Mouse (Mus musculus) heart, embryonic 12.5 days (tissue): ENCODE results near the gene Phf13. TPM values are rescaled to one million over a fixed set of nuclear protein-coding genes. Genes with fewer than 3 reads are reported as not detected.

Experiments
- ATAC-seq: fragments of 200-750 bp; cut with Nextera tagmentation; 2 replicates; pipeline ENCODE4 v1.8.0; 2017; ENCODE audit warnings: moderate TSS enrichment, moderate library complexity; ENCODE audit not compliant: insufficient number of reproducible peaks, low FRiP score
- H3K27ac ChIP-seq: fragments of 300-500 bp; sonication (generic); 2 replicates; pipeline ENCODE4 v1.5.1; 2016; ENCODE audit warnings: mild to moderate bottlenecking, moderate library complexity; ENCODE audit not compliant: poor library complexity, severe bottlenecking
- H3K27me3 ChIP-seq: fragments of 300-500 bp; sonication (generic); replicated peaks from 2 replicates; pipeline ENCODE4 v1.6.1; 2016; ENCODE audit warnings: mild to moderate bottlenecking, moderate library complexity
- H3K36me3 ChIP-seq: fragments of 300-500 bp; sonication (generic); 2 replicates; pipeline ENCODE4 v1.6.1; 2016; ENCODE audit warnings: mild to moderate bottlenecking, moderate library complexity
- H3K4me1 ChIP-seq: fragments of 300-500 bp; sonication (generic); replicated peaks from 2 replicates; pipeline ENCODE4 v1.6.1; 2016; ENCODE audit warnings: mild to moderate bottlenecking
- H3K4me2 ChIP-seq: fragments of 300-500 bp; sonication (generic); 2 replicates; pipeline ENCODE4 v1.6.1; 2016; ENCODE audit warnings: mild to moderate bottlenecking, moderate library complexity
- H3K4me3 ChIP-seq: fragments of 300-500 bp; sonication (generic); 2 replicates; pipeline ENCODE4 v1.5.1; 2016; ENCODE audit warnings: mild to moderate bottlenecking
- H3K9ac ChIP-seq: fragments of 300-500 bp; sonication (generic); 2 replicates; pipeline ENCODE4 v1.6.1; 2016; ENCODE audit warnings: mild to moderate bottlenecking, moderate library complexity
- H3K9me3 ChIP-seq: fragments of 300-500 bp; sonication (generic); replicated peaks from 2 replicates; pipeline ENCODE4 v1.6.1; 2016; ENCODE audit warnings: mild to moderate bottlenecking, moderate library complexity
- WGBS: fragments of 180-500 bp; shearing (Covaris S2); methylation state at CpG from one replicate; pipeline ENCODE4 v1.1.7; 2016; 5-methylcytosine and 5-hydroxymethylcytosine counted together
- polyA plus RNA-seq: library from polyadenylated mRNA; unstranded; fragments of >200 nt; fragmentation: Nextera tagmentation; extraction: Ambion mirVana; gene quantifications from 2 replicates; pipeline ENCODE4 v1.2.1, GENCODE M21; 2016

Phf13 gene
- polyA plus RNA-seq, 1 experiment from 2014 or later, result 27.0 TPM

- no peak for ATAC-seq
- 25% methylated on average over 10 of the region's 10 CpGs for WGBS
Observed at GRCm38 (mm10) chr4:151988014-151988341, 8.1 kb downstream of the Phf13 start.

GRCm38 (mm10) chr4:151986650-151987049, 9.4 kb downstream of the Phf13 start:
- H3K36me3 ChIP-seq, result peaks cover 34% of the 10 kb centered on the region
- 65% methylated on average over 8 of the region's 8 CpGs for WGBS
- no peaks in the 10 kb centered on the region for H3K9me3 ChIP-seq
- H3K27ac ChIP-seq, result no peak overlapping the region
- no peak overlapping the region for H3K4me3 ChIP-seq
- ATAC-seq, result no peak
- peak overlapping the region; percentile 22; the same call in 1 of the 2 replicates for H3K9ac ChIP-seq
- no peak overlapping the region for H3K4me2 ChIP-seq
- H3K4me1 ChIP-seq, result peaks cover 47% of the 10 kb centered on the region
- H3K27me3 ChIP-seq, result no peaks in the 10 kb centered on the region

More at GRCm38 (mm10) chr4:151988014-151988341, 8.1 kb downstream of the Phf13 start:
- peaks cover 43% of the 10 kb centered on the region for H3K4me1 ChIP-seq
- peak overlapping the region; percentile 85 for H3K4me2 ChIP-seq
- no peak overlapping the region for H3K27ac ChIP-seq
- H3K4me3 ChIP-seq, result peak overlapping the region; percentile 69
- H3K36me3 ChIP-seq, result peaks cover 39% of the 10 kb centered on the region
- H3K9me3 ChIP-seq, result no peaks in the 10 kb centered on the region
- no peaks in the 10 kb centered on the region for H3K27me3 ChIP-seq
- H3K9ac ChIP-seq, result peak overlapping the region; percentile 86

GRCm38 (mm10) chr4:151985886-151986285, 10.2 kb downstream of the Phf13 start:
- Histone ChIP-seq H3K27me3 (no peaks in the 10 kb centered on the region), H3K9ac (no peak overlapping the region), H3K4me3 (no peak overlapping the region), H3K4me1 (peaks cover 47% of the 10 kb centered on the region), H3K36me3 (peaks cover 31% of the 10 kb centered on the region), H3K27ac (no peak overlapping the region), H3K4me2 (no peak overlapping the region), H3K9me3 (no peaks in the 10 kb centered on the region)
- WGBS, result 40% methylated on average over 10 of the region's 10 CpGs
- no peak for ATAC-seq

- H3K4me1 ChIP-seq, result peaks cover 41% of the 10 kb centered on the region
- H3K4me2 ChIP-seq, result peak overlapping the region; percentile 40
- peak overlapping the region; percentile 13; the same call in 1 of the 2 replicates for H3K9ac ChIP-seq
- ATAC-seq, result peak; percentile 24; the same call in 1 of the 2 replicates
- no peaks in the 10 kb centered on the region for H3K27me3 ChIP-seq
- WGBS, result 28% methylated on average over 8 of the region's 9 CpGs
- H3K27ac ChIP-seq, result peak overlapping the region; percentile 23; the same call in 1 of the 2 replicates
- H3K4me3 ChIP-seq, result 0 out of 2 replicates have a peak overlapping the region, but pooled peaks have one; percentile 3
- H3K36me3 ChIP-seq, result peaks cover 46% of the 10 kb centered on the region
- H3K9me3 ChIP-seq, result no peaks in the 10 kb centered on the region
Observed at GRCm38 (mm10) chr4:151983560-151983959, 12.5 kb downstream of the Phf13 start.

- WGBS, result 59% methylated on average over 17 of the region's 17 CpGs
- Histone ChIP-seq H3K36me3 (peaks cover 49% of the 10 kb centered on the region), H3K9me3 (no peaks in the 10 kb centered on the region), H3K4me3 (0 out of 2 replicates have a peak overlapping the region, but pooled peaks have one; percentile 3), H3K9ac (peak overlapping the region; percentile 13; the same call in 1 of the 2 replicates), H3K4me1 (peaks cover 39% of the 10 kb centered on the region), H3K27ac (peak overlapping the region; percentile 23; the same call in 1 of the 2 replicates), H3K4me2 (peak overlapping the region; percentile 40), H3K27me3 (no peaks in the 10 kb centered on the region)
- no peak for ATAC-seq
Observed at GRCm38 (mm10) chr4:151983043-151983442, 13.0 kb downstream of the Phf13 start.

GRCm38 (mm10) chr4:151981363-151981762, 14.7 kb downstream of the Phf13 start:
- no peak overlapping the region for H3K27ac ChIP-seq
- H3K4me1 ChIP-seq, result peaks cover 27% of the 10 kb centered on the region
- H3K9me3 ChIP-seq, result no peaks in the 10 kb centered on the region
- no peak overlapping the region for H3K4me2 ChIP-seq
- no peak overlapping the region for H3K9ac ChIP-seq
- peak; percentile 60 for ATAC-seq
- H3K27me3 ChIP-seq, result no peaks in the 10 kb centered on the region
- no peak overlapping the region for H3K4me3 ChIP-seq
- peaks cover 61% of the 10 kb centered on the region for H3K36me3 ChIP-seq
- 17% methylated on average over 5 of the region's 5 CpGs for WGBS

GRCm38 (mm10) chr4:151980699-151981098, 15.4 kb downstream of the Phf13 start:
- Histone ChIP-seq H3K4me3 (no peak overlapping the region), H3K9me3 (no peaks in the 10 kb centered on the region), H3K4me1 (peaks cover 22% of the 10 kb centered on the region), H3K27ac (no peak overlapping the region), H3K9ac (no peak overlapping the region), H3K27me3 (no peaks in the 10 kb centered on the region), H3K36me3 (peaks cover 67% of the 10 kb centered on the region), H3K4me2 (no peak overlapping the region)
- 73% methylated on average over 8 of the region's 8 CpGs for WGBS
- ATAC-seq, result no peak

GRCm38 (mm10) chr4:151977748-151978147, 18.3 kb downstream of the Phf13 start:
- no peaks in the 10 kb centered on the region for H3K9me3 ChIP-seq
- H3K27ac ChIP-seq, result no peak overlapping the region
- 40% methylated on average over 10 of the region's 10 CpGs for WGBS
- peaks cover 83% of the 10 kb centered on the region for H3K36me3 ChIP-seq
- H3K4me2 ChIP-seq, result no peak overlapping the region
- H3K4me1 ChIP-seq, result 0 out of 2 replicates have a peak, but pooled peaks cover 6% of the 10 kb centered on the region
- no peak overlapping the region for H3K9ac ChIP-seq
- H3K27me3 ChIP-seq, result no peaks in the 10 kb centered on the region
- no peak for ATAC-seq
- H3K4me3 ChIP-seq, result no peak overlapping the region

- 93% methylated on average over 3 of the region's 3 CpGs for WGBS
- Histone ChIP-seq H3K9ac (no peak overlapping the region), H3K4me3 (no peak overlapping the region), H3K4me1 (0 out of 2 replicates have a peak, but pooled peaks cover 11% of the 10 kb centered on the region), H3K27me3 (no peaks in the 10 kb centered on the region), H3K4me2 (no peak overlapping the region), H3K36me3 (peaks cover 86% of the 10 kb centered on the region), H3K9me3 (no peaks in the 10 kb centered on the region), H3K27ac (no peak overlapping the region)
- no peak for ATAC-seq
Observed at GRCm38 (mm10) chr4:151975441-151975840, 20.6 kb downstream of the Phf13 start.

- Histone ChIP-seq H3K36me3 (peaks cover 87% of the 10 kb centered on the region), H3K27me3 (no peaks in the 10 kb centered on the region)
- WGBS, result 72% methylated on average over 10 of the region's 10 CpGs
Observed at GRCm38 (mm10) chr4:151972221-151972967, 23.7 kb downstream of the Phf13 start.

GRCm38 (mm10) chr4:151968204-151968921, 27.7 kb downstream of the Phf13 start:
- 0 out of 2 replicates have a peak, but pooled peaks cover 8% of the 10 kb centered on the region for H3K4me1 ChIP-seq
- H3K9ac ChIP-seq, result no peak overlapping the region
- no peak overlapping the region for H3K4me3 ChIP-seq
- WGBS, result 91% methylated on average over 26 of the region's 26 CpGs
- no peaks in the 10 kb centered on the region for H3K27me3 ChIP-seq
- no peak overlapping the region for H3K4me2 ChIP-seq
- H3K36me3 ChIP-seq, result peaks cover 77% of the 10 kb centered on the region
- H3K27ac ChIP-seq, result no peak overlapping the region
- ATAC-seq, result no peak
- H3K9me3 ChIP-seq, result no peaks in the 10 kb centered on the region

More at GRCm38 (mm10) chr4:151972221-151972967, 23.7 kb downstream of the Phf13 start:
- Histone ChIP-seq H3K4me1 (0 out of 2 replicates have a peak, but pooled peaks cover 8% of the 10 kb centered on the region), H3K27ac (no peak overlapping the region), H3K4me2 (no peak overlapping the region), H3K4me3 (no peak overlapping the region), H3K9ac (no peak overlapping the region), H3K9me3 (no peaks in the 10 kb centered on the region)
- no peak for ATAC-seq
